ENCODE assay signal across 8 mouse cellular contexts in genomic region chrX:102005141-102005641, GRCm38 (mm10).
DNase-seq lines count a peak whose midpoint lies in the region; ATAC-seq and TF ChIP-seq lines count a peak whose summit lies in the region.

No protein-coding gene starts in this region.

- H3K4me2 ChIP-seq in forebrain, embryonic 13.5 days: peak overlapping the region; percentile 59
- peak overlapping the region; percentile 43 for H3K4me2 ChIP-seq in kidney, postnatal 0 days (ENCODE audit: low read length)

- no peak for ATAC-seq in forebrain, embryonic 13.5 days
- ATAC-seq in kidney, postnatal 0 days (replicated peaks; ENCODE audit: low FRiP score, low read depth): peak; percentile 75
- no peak for ATAC-seq in CD4-positive, CD25-positive, alpha-beta regulatory T cell, adult 4 months
- ATAC-seq in inflammation-experienced regulatory T-cells, adult 6 months: no peak

- H3K36me3 ChIP-seq in forebrain, embryonic 13.5 days (ENCODE audit: poor library complexity, severe bottlenecking): no peaks in the 10 kb centered on the region
- H3K36me3 ChIP-seq in kidney, postnatal 0 days (ENCODE audit: insufficient read depth, low read length): no peaks in the 10 kb centered on the region

- H3K9me3 ChIP-seq in forebrain, embryonic 13.5 days (replicated peaks): no peaks in the 10 kb centered on the region
- no peaks in the 10 kb centered on the region for H3K9me3 ChIP-seq in kidney, postnatal 0 days (replicated peaks; ENCODE audit: low read length)

- WGBS in forebrain, embryonic 13.5 days: 8% methylated on average over 6 of the region's 10 CpGs
- 23% methylated on average over 8 of the region's 10 CpGs for WGBS in kidney, postnatal 0 days
- WGBS in olfactory bulb, adult 2 months: 16% methylated on average over 10 of the region's 10 CpGs

- intact Hi-C loops in gastrocnemius, adult 2 months (cut with DNase I): no loop called here

- DNase-seq in gastrocnemius, adult 2 months: peak; percentile 28
- no peak for DNase-seq in gastrocnemius, adult 8-10 months (ENCODE audit: low spot score in 2 of 2)
- peak; percentile 90 for DNase-seq in ES-CJ7 (ENCODE audit: low read depth, low spot score)
- no peak for DNase-seq in kidney, postnatal 0 days (ENCODE audit: low spot score)

- peaks cover 61% of the 10 kb centered on the region for H3K27me3 ChIP-seq in forebrain, embryonic 13.5 days
- H3K27me3 ChIP-seq in kidney, postnatal 0 days (ENCODE audit: insufficient read depth, low read length): no peaks in the 10 kb centered on the region

- TF ChIP-seq POLR2A in olfactory bulb, adult 2 months (IDR thresholded peaks at IDR 0.05; ENCODE audit: insufficient read depth, low read depth, low read length): no peak

- no peak overlapping the region for H3K9ac ChIP-seq in forebrain, embryonic 13.5 days
- H3K9ac ChIP-seq in kidney, postnatal 0 days (ENCODE audit: low read depth, low read length): no peak overlapping the region

- TF ChIP-seq CTCF in gastrocnemius, adult 2 months (IDR thresholded peaks at IDR 0.05): no peak
- TF ChIP-seq CTCF in kidney, postnatal 0 days (IDR thresholded peaks at IDR 0.05; ENCODE audit: low read depth): no peak
- TF ChIP-seq CTCF in olfactory bulb, adult 2 months (IDR thresholded peaks at IDR 0.05; ENCODE audit: insufficient read depth, low read depth, low read length): no peak

- H3K27ac ChIP-seq in gastrocnemius, adult 2 months: no peak overlapping the region
- H3K27ac ChIP-seq in forebrain, embryonic 13.5 days: no peak overlapping the region
- peak overlapping the region; percentile 31; the same call in 1 of the 2 replicates for H3K27ac ChIP-seq in kidney, postnatal 0 days
- peak overlapping the region; percentile 90 for H3K27ac ChIP-seq in olfactory bulb, adult 2 months (ENCODE audit: insufficient read depth, low read depth, low read length)

- H3K4me3 ChIP-seq in gastrocnemius, adult 2 months: no peak overlapping the region
- H3K4me3 ChIP-seq in forebrain, embryonic 13.5 days: peak overlapping the region; percentile 23
- H3K4me3 ChIP-seq in kidney, postnatal 0 days (replicated peaks; ENCODE audit: low read depth, low read length): no peak overlapping the region
- H3K4me3 ChIP-seq in olfactory bulb, adult 2 months (ENCODE audit: insufficient read depth, low read depth, low read length): peak overlapping the region; percentile 61

- peaks cover 10% of the 10 kb centered on the region for H3K4me1 ChIP-seq in forebrain, embryonic 13.5 days
- H3K4me1 ChIP-seq in kidney, postnatal 0 days (replicated peaks; ENCODE audit: insufficient read depth, low read length): no peaks in the 10 kb centered on the region
- H3K4me1 ChIP-seq in olfactory bulb, adult 2 months (ENCODE audit: control insufficient read depth, insufficient read depth, low read length): peaks cover 13% of the 10 kb centered on the region; the same call in 1 of the 2 replicates

Comparison
In these comparisons a context has a peak if more than half of its experiments do, and no peak if none do; other contexts are left out.
1. DNase-seq: peak in gastrocnemius, adult 2 months (single experiment) and ES-CJ7 (single experiment); none in gastrocnemius, adult 8-10 months (0 of 2) and kidney, postnatal 0 days (single experiment).
2. H3K27ac ChIP-seq: peak in kidney, postnatal 0 days (single experiment) and olfactory bulb, adult 2 months (single experiment); none in gastrocnemius, adult 2 months (single experiment) and forebrain, embryonic 13.5 days (single experiment).
3. H3K4me3 ChIP-seq: peak in forebrain, embryonic 13.5 days (single experiment) and olfactory bulb, adult 2 months (single experiment); none in gastrocnemius, adult 2 months (single experiment) and kidney, postnatal 0 days (single experiment).